Mouse (Mus musculus) hindbrain, embryonic 11.5 days (tissue): Measurements from ENCODE around the gene Tom1l2. TPM values are rescaled to one million over a fixed set of nuclear protein-coding genes. Genes with fewer than 3 reads are reported as not detected.

Source experiments
- ATAC-seq: fragments of 200-750 bp; cut with Nextera tagmentation; 2 replicates; pipeline ENCODE4 v1.8.0; 2017; ENCODE audit warnings: mild to moderate bottlenecking, moderate TSS enrichment, moderate library complexity; ENCODE audit not compliant: low FRiP score
- DNase-seq: peaks from one replicate; pipeline ENCODE4 v3.0.0-alpha.2; 2015; ENCODE audit warnings: low spot score
- H3K27ac ChIP-seq: fragments of 300-500 bp; sonication (generic); 2 replicates; pipeline ENCODE4 v1.5.1; 2014; ENCODE audit warnings: mild to moderate bottlenecking, low read depth, low read length
- H3K27me3 ChIP-seq: fragments of 300-500 bp; sonication (generic); 2 replicates; pipeline ENCODE4 v1.6.1; 2014; ENCODE audit warnings: mild to moderate bottlenecking, low read length, moderate library complexity, mixed read lengths; ENCODE audit not compliant: control insufficient read depth, insufficient read depth
- H3K36me3 ChIP-seq: fragments of 300-500 bp; sonication (generic); 2 replicates; pipeline ENCODE4 v1.6.1; 2014; ENCODE audit warnings: mild to moderate bottlenecking, low read length, moderate library complexity, mixed read lengths; ENCODE audit not compliant: control insufficient read depth, insufficient read depth
- H3K4me1 ChIP-seq: fragments of 300-500 bp; sonication (generic); replicated peaks from 2 replicates; pipeline ENCODE4 v1.6.1; 2014; ENCODE audit warnings: low read length, mixed read lengths; ENCODE audit not compliant: control insufficient read depth, insufficient read depth
- H3K4me2 ChIP-seq: fragments of 300-500 bp; sonication (generic); replicated peaks from 2 replicates; pipeline ENCODE4 v1.6.1; 2014; ENCODE audit warnings: mild to moderate bottlenecking, low read depth, low read length
- H3K4me3 ChIP-seq: fragments of 300-500 bp; sonication (generic); 2 replicates; pipeline ENCODE4 v1.5.1; 2014; ENCODE audit warnings: low read depth, low read length
- H3K9ac ChIP-seq: fragments of 300-500 bp; sonication (generic); 2 replicates; pipeline ENCODE4 v1.6.1; 2014; ENCODE audit warnings: low read depth, low read length
- H3K9me3 ChIP-seq: fragments of 300-500 bp; sonication (generic); 2 replicates; pipeline ENCODE4 v1.6.1; 2016; ENCODE audit warnings: low read length; ENCODE audit not compliant: control insufficient read depth
- WGBS: fragments of 180-500 bp; shearing (Covaris S2); extraction: QIAGEN DNeasy Blood & Tissue Kit; methylation state at CpG from one replicate; pipeline ENCODE4 v1.1.7; 2014; 5-methylcytosine and 5-hydroxymethylcytosine counted together
- polyA plus RNA-seq: library from polyadenylated mRNA; unstranded; fragments of >200 nt; fragmentation: Nextera tagmentation; extraction: Ambion mirVana; gene quantifications from 2 replicates; pipeline ENCODE4 v1.2.1, GENCODE M21; 2014

Tom1l2 gene
- polyA plus RNA-seq, 1 experiment from 2014 or later: 13.9 TPM

- DNase-seq (no peak), ATAC-seq (no peak)
- Histone ChIP-seq H3K9ac (no peak overlapping the region), H3K9me3 (no peaks in the 10 kb centered on the region), H3K36me3 (no peaks in the 10 kb centered on the region), H3K4me3 (no peak overlapping the region), H3K27ac (no peak overlapping the region), H3K27me3 (no peaks in the 10 kb centered on the region), H3K4me1 (no peaks in the 10 kb centered on the region), H3K4me2 (no peak overlapping the region)
- WGBS: 90% methylated on average over 7 of the region's 7 CpGs
Measured at GRCm38 (mm10) chr11:60317376-60318102, 35.2 kb downstream of the Tom1l2 start.

- H3K9ac ChIP-seq: no peak overlapping the region
- H3K4me2 ChIP-seq: no peak overlapping the region
- WGBS: 84% methylated on average over 8 of the region's 8 CpGs
- ATAC-seq (no peak), DNase-seq (no peak)
- no peak overlapping the region for H3K27ac ChIP-seq
- H3K9me3 ChIP-seq: no peaks in the 10 kb centered on the region
- no peaks in the 10 kb centered on the region for H3K27me3 ChIP-seq
- H3K4me1 ChIP-seq: no peaks in the 10 kb centered on the region; the same call in 1 of the 2 replicates
- H3K36me3 ChIP-seq: no peaks in the 10 kb centered on the region
- no peak overlapping the region for H3K4me3 ChIP-seq
Measured at GRCm38 (mm10) chr11:60316883-60317282, 35.8 kb downstream of the Tom1l2 start.

GRCm38 (mm10) chr11:60316250-60316649 lies 36.5 kb downstream of the Tom1l2 start:
- H3K27ac ChIP-seq: no peak overlapping the region

GRCm38 (mm10) chr11:60311025-60311854 lies 41.5 kb downstream of the Tom1l2 start:
- peak overlapping the region; percentile 57 for H3K9ac ChIP-seq
- 5% methylated on average over 8 of the region's 8 CpGs for WGBS
- H3K36me3 ChIP-seq: no peaks in the 10 kb centered on the region
- no peaks in the 10 kb centered on the region for H3K9me3 ChIP-seq
- ATAC-seq (peak; percentile 86), DNase-seq (peak; percentile 59)
- peak overlapping the region; percentile 88 for H3K27ac ChIP-seq
- no peaks in the 10 kb centered on the region for H3K27me3 ChIP-seq
- H3K4me2 ChIP-seq: peak overlapping the region; percentile 14
- H3K4me3 ChIP-seq: no peak overlapping the region
- H3K4me1 ChIP-seq: peaks cover 11% of the 10 kb centered on the region

More at GRCm38 (mm10) chr11:60316250-60316649, 36.5 kb downstream of the Tom1l2 start:
- Histone ChIP-seq H3K9ac (no peak overlapping the region), H3K4me3 (no peak overlapping the region), H3K9me3 (no peaks in the 10 kb centered on the region), H3K36me3 (no peaks in the 10 kb centered on the region), H3K4me2 (no peak overlapping the region), H3K4me1 (peaks cover 5% of the 10 kb centered on the region), H3K27me3 (no peaks in the 10 kb centered on the region)
- WGBS: 75% methylated on average over 7 of the region's 7 CpGs
- ATAC-seq: no peak
- DNase-seq: no peak

GRCm38 (mm10) chr11:60309875-60310274 lies 42.8 kb downstream of the Tom1l2 start:
- Histone ChIP-seq H3K9ac (no peak overlapping the region), H3K27ac (no peak overlapping the region), H3K9me3 (no peaks in the 10 kb centered on the region), H3K4me1 (peaks cover 11% of the 10 kb centered on the region), H3K4me3 (no peak overlapping the region), H3K4me2 (no peak overlapping the region), H3K36me3 (no peaks in the 10 kb centered on the region), H3K27me3 (no peaks in the 10 kb centered on the region)
- ATAC-seq: no peak
- no peak for DNase-seq

GRCm38 (mm10) chr11:60308506-60309116 lies 44.1 kb downstream of the Tom1l2 start:
- H3K4me1 ChIP-seq: peaks cover 11% of the 10 kb centered on the region
- H3K4me2 ChIP-seq: no peak overlapping the region
- WGBS: 79% methylated on average over 12 of the region's 12 CpGs
- H3K4me3 ChIP-seq: no peak overlapping the region
- DNase-seq (no peak), ATAC-seq (no peak)
- no peak overlapping the region for H3K9ac ChIP-seq
- H3K9me3 ChIP-seq: no peaks in the 10 kb centered on the region
- H3K36me3 ChIP-seq: no peaks in the 10 kb centered on the region
- H3K27ac ChIP-seq: no peak overlapping the region
- H3K27me3 ChIP-seq: no peaks in the 10 kb centered on the region

- Histone ChIP-seq H3K36me3 (no peaks in the 10 kb centered on the region), H3K27me3 (no peaks in the 10 kb centered on the region), H3K27ac (no peak overlapping the region), H3K4me3 (no peak overlapping the region), H3K9ac (no peak overlapping the region), H3K4me2 (no peak overlapping the region), H3K4me1 (peaks cover 11% of the 10 kb centered on the region), H3K9me3 (no peaks in the 10 kb centered on the region)
- no peak for DNase-seq
- 93% methylated on average over 2 of the region's 2 CpGs for WGBS
- no peak for ATAC-seq
Measured at GRCm38 (mm10) chr11:60308061-60308460, 44.6 kb downstream of the Tom1l2 start.

- WGBS: 90% methylated on average over 2 of the region's 2 CpGs
- H3K4me2 ChIP-seq: no peak overlapping the region
- no peak overlapping the region for H3K9ac ChIP-seq
- no peak overlapping the region for H3K4me3 ChIP-seq
- H3K36me3 ChIP-seq: no peaks in the 10 kb centered on the region
- H3K4me1 ChIP-seq: peaks cover 11% of the 10 kb centered on the region
- H3K27me3 ChIP-seq: no peaks in the 10 kb centered on the region
- H3K27ac ChIP-seq: no peak overlapping the region
- DNase-seq (no peak), ATAC-seq (no peak)
- H3K9me3 ChIP-seq: no peaks in the 10 kb centered on the region
Measured at GRCm38 (mm10) chr11:60307375-60307825, 45.3 kb downstream of the Tom1l2 start.
